Mouse (Mus musculus): Measurements from ENCODE around the gene Gdf15.

DNA sequence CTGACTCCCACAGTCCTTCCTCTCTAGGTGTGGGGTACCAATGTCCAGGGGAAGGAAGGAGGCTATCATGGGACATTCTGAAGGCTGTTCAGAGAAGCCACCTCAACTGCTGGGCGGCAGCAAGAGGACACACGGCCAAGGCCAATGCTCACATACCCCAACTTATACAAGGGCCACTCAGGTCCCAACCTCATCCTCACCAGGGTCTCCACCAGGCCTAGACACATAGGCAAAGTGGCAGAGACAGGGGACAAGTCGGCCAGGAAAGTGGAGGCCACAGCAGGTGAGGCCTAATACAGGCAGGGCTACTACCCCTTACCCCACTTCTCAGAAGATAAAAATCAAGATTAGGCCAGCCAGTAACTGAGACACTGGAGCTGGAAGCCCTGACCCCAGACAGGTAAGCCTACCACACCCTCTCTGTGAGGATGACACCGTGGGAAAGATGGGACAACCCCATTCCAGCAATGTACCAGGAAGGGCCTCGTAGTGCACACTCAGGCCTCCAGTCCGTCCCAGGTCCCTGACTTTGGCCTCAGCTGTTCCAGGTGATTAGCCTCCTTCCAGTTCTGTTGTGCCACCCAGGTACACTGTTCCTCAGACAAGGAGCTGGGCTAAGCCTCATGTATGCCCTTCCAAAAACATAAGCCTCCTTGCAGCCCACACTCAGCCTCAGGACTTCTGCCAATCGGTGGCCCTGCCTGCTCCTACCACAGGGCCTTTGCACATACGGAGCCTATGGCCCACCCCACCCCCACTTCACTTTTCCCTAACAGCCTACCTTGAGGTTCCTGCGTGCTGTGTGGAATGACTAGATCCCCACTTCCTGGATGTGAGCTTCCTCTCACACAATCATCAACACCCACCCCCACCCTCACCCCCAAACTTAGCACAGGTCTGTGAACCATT lies 26.1 kb downstream of the Gdf15 start:
- TF ChIP-seq CTCF (IDR thresholded peaks at IDR 0.05; ENCODE audit: control insufficient read depth, insufficient read depth, low read length) (no peak), POLR2A (IDR thresholded peaks at IDR 0.05; ENCODE audit: borderline replicate concordance, control insufficient read depth, low read depth, low read length) (no peak)
